Mouse (Mus musculus): ENCODE data around the gene Plxnd1. TPM values are rescaled to one million over a fixed set of nuclear protein-coding genes. Genes with fewer than 3 reads are reported as not detected.

The Plxnd1 gene
- total RNA-seq, 1 experiment from 2014 or later = 17.6 TPM

DNA sequence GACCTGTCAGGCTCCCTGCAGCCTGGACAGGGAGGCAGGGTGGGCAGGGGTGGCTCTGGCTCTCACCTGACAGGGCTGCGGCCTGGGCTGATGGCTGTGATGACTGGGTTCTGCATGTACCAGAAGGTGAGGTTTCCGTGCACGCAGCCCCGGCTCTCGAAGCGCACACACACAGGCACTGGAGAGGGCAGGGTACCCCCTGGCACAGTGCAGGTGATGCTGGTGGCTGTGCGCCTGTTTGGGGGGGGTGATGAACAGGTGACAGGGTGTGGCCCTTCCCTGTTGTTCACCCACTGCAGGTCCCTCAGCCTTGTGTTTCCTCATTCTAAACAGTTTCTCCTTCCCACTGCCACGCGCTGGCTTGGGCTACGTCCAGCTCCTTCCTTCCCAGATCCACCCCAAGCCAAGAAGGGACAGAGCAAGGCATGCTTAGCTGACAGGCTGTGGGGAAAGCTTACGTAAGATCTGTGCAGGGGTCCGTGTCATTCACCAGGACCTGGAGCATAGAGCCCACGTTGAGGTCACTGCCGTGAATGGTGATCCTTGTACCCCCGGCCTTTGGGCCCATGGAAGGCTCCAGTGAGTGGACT is 27.4 kb downstream of the Plxnd1 start:
- no peak for ATAC-seq (replicated peaks; ENCODE audit: insufficient number of reproducible peaks, low FRiP score, low TSS enrichment, poor library complexity, severe bottlenecking)

DNA sequence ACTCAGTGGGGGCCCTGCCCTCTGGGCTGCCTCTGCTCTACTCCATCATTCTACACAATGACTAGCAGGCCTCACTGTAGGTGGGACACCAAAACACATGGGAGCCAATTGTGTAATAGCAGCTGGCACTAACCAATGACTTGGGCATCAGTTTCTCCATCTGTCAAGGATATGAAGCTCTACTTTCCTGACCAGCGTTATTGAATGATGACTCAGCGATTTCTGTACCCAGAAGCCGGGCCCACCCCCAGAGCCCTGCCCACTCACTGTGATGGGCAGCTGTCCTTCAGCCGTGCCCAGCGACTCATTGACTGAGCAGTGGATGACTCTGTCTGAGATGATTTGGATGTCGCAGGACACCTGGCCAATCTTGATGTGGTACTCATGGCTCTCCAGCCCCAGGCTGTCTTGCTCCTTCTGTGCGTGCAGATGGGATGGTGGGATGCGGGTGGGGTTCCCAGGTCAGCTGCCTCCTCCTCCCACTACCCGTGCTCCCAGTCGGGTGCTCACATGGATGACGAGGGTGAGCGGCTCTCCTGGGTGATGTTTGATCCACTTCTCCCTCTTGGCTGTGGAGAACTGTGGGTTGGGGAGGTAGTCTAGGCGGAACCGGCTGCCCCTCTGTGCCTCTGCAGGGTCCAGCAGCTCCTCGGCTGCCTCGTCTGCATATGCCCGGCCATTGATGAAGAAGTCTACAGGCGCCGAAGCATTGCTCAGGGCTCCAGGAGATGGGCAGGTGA is 28.4 kb downstream of the Plxnd1 start:
- ATAC-seq (replicated peaks; ENCODE audit: insufficient number of reproducible peaks, low FRiP score, low TSS enrichment, poor library complexity, severe bottlenecking) = no peak

GRCm38 (mm10) chr6:115963656-115964055 is 31.1 kb downstream of the Plxnd1 start:
- ATAC-seq (replicated peaks; ENCODE audit: insufficient number of reproducible peaks, low FRiP score, low TSS enrichment, poor library complexity, severe bottlenecking) = no peak

GRCm38 (mm10) chr6:115962439-115963085 is 32.2 kb downstream of the Plxnd1 start:
- ATAC-seq (replicated peaks; ENCODE audit: insufficient number of reproducible peaks, low FRiP score, low TSS enrichment, poor library complexity, severe bottlenecking) = no peak

- no peak for ATAC-seq (replicated peaks; ENCODE audit: insufficient number of reproducible peaks, low FRiP score, low TSS enrichment, poor library complexity, severe bottlenecking)
Observed at GRCm38 (mm10) chr6:115961743-115962142, 33.1 kb downstream of the Plxnd1 start.

GRCm38 (mm10) chr6:115960322-115960721 is 34.5 kb downstream of the Plxnd1 start:
- ATAC-seq (replicated peaks; ENCODE audit: insufficient number of reproducible peaks, low FRiP score, low TSS enrichment, poor library complexity, severe bottlenecking) = no peak

GRCm38 (mm10) chr6:115959151-115959691 is 35.6 kb downstream of the Plxnd1 start:
- ATAC-seq (replicated peaks; ENCODE audit: insufficient number of reproducible peaks, low FRiP score, low TSS enrichment, poor library complexity, severe bottlenecking) = no peak

DNA sequence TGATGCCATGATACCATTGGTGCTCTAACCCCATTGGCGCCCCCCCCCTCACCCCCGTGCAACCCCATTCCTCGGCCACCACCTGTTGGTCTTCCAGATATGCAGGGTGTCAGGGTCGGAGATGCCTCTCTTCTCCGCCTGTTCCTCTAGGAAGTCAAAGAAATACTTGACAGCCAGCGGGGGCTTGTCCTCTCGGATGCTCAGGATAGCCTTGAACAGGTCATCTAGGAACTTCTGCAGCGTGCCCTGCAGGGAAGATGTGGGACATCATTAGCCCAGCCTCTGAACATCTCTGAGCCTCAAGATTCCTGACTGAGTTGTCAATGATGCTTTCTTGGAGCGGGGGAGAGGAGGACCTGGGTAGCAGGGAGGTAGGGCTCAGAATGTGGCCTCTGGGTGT is 36.4 kb downstream of the Plxnd1 start:
- no peak for ATAC-seq (replicated peaks; ENCODE audit: insufficient number of reproducible peaks, low FRiP score, low TSS enrichment, poor library complexity, severe bottlenecking)

- ATAC-seq (replicated peaks; ENCODE audit: insufficient number of reproducible peaks, low FRiP score, low TSS enrichment, poor library complexity, severe bottlenecking) = no peak
Observed at GRCm38 (mm10) chr6:115957681-115958080, 37.1 kb downstream of the Plxnd1 start.

DNA sequence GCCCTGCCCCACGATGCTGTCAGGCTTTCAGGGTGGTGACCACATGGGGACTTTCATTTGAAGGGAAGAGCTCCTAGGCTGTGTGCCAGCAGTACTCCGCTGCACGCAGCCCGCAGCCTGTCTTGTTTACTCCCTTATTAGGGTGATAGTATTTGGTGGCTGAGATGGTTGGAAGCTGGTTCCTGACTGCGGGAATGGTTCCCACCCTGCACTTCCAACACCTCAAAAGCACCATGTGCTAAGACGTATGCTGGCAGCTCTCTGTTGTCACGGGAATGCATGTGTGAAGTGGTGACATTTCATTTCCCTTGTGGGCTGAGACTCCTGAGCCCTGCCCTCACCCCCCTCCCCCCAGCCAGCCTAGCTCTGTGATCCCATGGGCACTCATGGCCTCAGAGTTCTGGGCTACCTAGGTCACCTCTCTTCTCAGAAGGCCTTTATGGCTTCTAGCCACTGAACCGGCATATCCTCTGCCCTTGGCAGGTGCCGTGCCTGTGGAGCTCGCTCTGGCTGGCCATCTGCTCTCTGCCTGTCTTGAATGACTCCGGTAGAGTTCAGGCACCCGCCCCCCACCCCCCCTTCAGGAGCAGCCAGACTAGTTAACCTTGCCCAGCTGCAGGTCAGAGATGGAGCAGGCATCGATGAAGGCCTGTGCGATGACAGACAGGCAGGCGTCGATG is 37.7 kb downstream of the Plxnd1 start:
- ATAC-seq (replicated peaks; ENCODE audit: insufficient number of reproducible peaks, low FRiP score, low TSS enrichment, poor library complexity, severe bottlenecking) = no peak

DNA sequence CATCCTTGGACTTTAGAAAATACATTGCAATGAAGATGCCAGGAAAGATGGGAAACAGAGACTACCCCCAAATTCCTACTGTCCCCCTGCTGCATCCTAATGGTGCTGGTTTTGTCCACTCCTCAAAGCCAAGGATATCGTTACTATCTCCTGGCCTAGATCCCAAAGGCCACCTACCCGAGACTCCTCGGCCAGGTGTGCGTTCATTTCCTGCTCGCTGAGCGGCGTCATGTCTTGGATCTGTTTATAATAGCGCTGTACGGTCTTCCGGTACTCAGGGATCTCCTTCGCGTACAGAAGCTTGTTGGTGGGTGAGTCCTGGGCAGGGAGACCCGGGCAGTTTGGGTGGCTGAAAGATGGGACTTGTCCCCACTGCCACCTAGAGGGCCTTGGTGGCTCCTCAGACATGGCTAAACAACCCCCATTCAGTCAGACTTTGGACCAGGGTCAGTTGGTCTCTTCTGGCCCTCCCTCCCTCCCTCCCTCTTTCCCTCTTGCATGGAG is 38.3 kb downstream of the Plxnd1 start:
- ATAC-seq (replicated peaks; ENCODE audit: insufficient number of reproducible peaks, low FRiP score, low TSS enrichment, poor library complexity, severe bottlenecking) = no peak

- ATAC-seq (replicated peaks; ENCODE audit: insufficient number of reproducible peaks, low FRiP score, low TSS enrichment, poor library complexity, severe bottlenecking) = no peak
Observed at GRCm38 (mm10) chr6:115955664-115956063, 39.1 kb downstream of the Plxnd1 start.

- no peak for ATAC-seq (replicated peaks; ENCODE audit: insufficient number of reproducible peaks, low FRiP score, low TSS enrichment, poor library complexity, severe bottlenecking)
Observed at GRCm38 (mm10) chr6:115955169-115955568, 39.6 kb downstream of the Plxnd1 start.

DNA sequence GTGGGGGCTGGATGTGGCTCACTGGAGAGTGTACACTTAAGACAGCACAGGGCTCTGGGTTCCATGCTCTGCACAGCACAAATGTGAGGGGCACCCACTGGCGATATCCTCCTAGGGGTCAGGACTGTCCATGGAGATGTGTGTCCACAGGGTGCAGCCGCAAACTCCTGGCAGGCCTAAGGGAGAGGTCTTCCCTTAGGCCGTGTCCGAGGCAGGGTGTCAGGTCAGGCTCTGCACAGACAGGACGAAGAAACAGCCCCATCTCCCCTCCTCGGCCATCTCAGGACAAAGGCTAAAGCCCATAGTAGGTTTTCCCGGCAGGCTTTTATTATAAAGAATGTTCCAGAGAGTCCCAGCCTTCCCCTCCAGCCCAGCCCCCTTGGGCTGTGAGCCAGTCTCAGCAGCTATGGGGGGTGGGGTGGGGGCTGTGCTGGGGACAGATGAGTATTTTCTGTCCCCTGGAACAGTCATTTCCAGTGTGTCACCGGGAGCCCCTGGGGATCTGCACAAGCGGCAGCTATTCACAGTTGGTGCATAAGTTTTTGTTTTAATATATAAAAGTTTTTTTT is 40.2 kb downstream of the Plxnd1 start:
- ATAC-seq (replicated peaks; ENCODE audit: insufficient number of reproducible peaks, low FRiP score, low TSS enrichment, poor library complexity, severe bottlenecking) = no peak

DNA sequence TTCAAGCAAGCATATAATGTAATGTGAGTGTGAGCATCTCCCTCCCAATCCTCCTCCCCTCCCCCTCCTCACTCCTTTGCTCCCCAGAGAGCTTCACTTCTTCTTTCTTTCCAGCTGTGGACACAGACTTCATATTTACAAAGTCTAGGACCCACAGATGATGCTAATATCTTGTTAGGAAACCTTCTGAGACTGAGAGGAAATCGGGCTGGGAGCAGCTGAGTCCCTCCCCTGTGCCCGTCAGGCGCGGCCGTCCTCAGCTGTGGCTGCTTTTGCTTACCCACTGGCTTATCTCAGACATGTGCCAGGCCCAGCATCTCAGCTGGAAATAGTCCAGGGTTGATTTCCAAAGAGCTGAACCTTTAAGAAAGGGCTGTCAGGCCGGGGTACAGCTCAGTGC is 48.4 kb downstream of the Plxnd1 start:
- no peak for ATAC-seq (replicated peaks; ENCODE audit: insufficient number of reproducible peaks, low FRiP score, low TSS enrichment, poor library complexity, severe bottlenecking)

GRCm38 (mm10) chr6:115945633-115946032 is 49.2 kb downstream of the Plxnd1 start:
- no peak for ATAC-seq (replicated peaks; ENCODE audit: insufficient number of reproducible peaks, low FRiP score, low TSS enrichment, poor library complexity, severe bottlenecking)

DNA sequence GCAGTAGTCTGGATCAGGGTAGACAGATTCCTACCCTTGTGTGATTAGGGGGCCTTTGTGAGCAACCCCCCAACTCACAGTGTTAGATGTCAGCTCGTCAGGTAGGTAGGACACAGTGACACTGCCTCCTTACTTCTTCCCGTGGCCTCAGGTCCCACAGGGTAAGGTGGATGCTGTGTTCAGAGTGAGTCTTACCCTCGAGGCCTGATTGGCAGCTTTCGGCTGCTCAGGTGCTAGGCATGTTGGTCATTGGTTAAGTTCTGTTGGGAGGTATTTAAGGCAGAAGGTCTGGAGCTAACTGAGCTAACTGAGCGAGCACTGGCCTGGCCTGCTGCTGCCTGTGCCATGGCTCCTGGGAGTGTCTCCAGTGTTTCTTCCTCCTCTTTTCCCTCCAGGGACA is 50.2 kb downstream of the Plxnd1 start, which contains the start of gene H1foo:
TSS of gene H1foo (plus strand) at position 301 of the 400 bp plus-strand sequence.
- no peak for ATAC-seq (replicated peaks; ENCODE audit: insufficient number of reproducible peaks, low FRiP score, low TSS enrichment, poor library complexity, severe bottlenecking)

DNA sequence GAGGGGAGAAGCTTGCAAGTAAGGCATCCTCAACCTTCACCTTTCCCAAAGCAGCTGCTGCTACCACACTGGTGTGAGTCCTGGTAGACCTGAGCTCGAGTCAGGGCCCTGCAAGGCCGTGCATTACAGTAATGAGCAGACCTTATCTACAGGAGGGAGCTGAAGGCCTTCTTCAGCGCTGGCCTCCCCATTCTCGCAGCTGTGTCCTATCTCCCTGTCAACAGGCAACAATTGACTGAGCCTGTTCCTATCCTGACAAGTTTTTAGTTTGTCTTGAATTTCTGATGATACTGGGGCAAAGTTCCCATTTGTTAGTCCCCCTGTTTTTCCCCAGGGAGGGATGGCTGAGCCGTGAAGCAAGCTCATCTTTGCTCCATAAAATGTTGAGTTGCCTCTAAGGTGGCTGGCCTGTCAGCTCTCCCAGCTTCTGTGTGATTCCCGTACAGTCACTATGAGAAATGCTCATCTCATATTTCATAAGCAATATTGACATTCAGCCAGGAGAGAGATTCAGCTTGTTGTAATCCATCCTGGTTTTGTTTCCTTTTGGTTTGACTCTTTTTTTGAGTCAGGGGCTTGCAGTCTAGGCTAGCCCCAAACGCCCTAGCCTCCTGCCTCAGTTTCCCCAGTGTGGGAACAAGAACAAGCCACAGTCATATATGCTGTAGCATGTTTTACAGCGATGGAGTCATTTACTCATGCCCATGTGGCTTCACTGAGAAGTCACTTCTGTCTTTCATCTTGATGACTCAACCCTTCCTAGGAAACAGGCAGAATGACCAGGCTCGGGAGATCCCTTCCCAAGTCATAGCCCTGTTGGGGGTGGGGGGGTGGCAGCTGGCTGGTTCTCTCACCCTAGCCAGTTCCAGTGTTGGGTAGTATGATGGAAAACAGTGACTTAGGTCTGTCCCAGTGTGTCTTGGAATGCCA is 51.0 kb downstream of the Plxnd1 start:
- ATAC-seq (replicated peaks; ENCODE audit: insufficient number of reproducible peaks, low FRiP score, low TSS enrichment, poor library complexity, severe bottlenecking) = no peak

Data from monocyte, adult 5-6 weeks (primary cell).